Mouse (Mus musculus): ENCODE results near the gene Lrrc26.

The Lrrc26 gene

DNA sequence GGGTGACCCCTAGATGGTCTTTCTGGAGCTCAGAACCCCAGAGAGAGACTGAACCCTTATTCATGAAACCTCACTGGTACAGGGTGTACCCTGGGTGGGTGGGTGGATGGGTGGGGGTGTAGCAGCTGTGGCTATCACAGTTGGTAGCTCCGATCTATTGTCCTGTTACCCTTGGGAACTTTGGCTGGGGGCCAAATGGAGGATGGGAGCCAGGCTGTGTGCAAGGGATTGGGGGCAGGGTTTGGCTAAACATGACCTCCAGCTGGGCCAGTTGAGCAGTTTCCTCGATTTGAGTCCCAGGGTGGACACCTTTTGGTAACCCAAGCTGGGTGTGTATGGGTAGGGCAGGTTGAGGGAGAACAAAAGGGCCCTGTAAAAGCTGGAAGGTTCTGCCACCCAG, 23.0 kb upstream of the Lrrc26 start:
- DNase-seq = peak; percentile 47 to 65

DNA sequence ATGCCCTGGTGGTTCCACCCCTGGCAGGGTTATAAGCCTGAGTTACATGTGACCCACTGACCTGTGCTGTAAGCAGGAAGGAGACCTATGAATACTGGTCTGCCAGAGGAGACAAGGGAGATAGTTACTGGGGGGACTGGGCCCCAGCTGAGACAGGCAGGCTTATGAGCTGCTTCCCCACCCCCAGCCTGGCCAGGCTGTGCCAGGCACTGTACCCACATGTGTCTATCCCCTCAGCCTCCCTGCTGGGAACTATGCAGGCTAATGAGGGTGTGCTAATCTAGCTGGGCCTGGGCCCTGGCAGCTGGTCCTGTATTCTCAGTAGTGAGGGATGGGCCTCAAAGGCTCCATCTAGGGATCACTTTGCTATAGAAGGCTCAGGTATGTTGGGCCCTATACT, 22.5 kb upstream of the Lrrc26 start:
- DNase-seq = no peak

DNA sequence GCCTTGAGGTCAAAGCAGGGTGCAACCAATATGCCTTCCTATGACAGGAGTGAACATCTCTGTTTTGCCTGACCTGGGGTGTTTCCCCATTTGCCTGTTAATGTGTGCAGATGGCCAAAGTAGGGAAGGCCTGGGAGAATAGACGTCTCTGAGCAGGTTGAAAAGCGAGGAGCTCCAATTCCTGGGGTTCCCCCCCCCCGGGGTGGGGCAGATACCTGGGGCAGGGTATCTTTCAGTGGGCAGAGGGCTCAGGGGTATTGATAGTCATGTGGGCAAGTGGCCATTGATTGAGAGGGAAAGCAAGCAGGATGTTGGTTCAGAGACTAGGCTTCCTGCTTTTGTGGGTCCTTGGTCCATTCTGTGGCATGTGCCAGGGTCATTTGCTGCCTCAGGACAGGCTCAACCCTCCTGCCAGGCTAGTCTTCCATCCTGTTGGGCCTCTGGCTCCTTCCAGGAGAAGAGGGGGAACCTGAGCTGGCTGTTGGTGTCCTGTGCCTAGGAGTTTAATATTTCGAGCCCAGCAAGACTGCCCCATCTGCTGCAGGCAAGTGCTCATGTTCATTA, 21.9 kb upstream of the Lrrc26 start:
- no peak for DNase-seq

DNA sequence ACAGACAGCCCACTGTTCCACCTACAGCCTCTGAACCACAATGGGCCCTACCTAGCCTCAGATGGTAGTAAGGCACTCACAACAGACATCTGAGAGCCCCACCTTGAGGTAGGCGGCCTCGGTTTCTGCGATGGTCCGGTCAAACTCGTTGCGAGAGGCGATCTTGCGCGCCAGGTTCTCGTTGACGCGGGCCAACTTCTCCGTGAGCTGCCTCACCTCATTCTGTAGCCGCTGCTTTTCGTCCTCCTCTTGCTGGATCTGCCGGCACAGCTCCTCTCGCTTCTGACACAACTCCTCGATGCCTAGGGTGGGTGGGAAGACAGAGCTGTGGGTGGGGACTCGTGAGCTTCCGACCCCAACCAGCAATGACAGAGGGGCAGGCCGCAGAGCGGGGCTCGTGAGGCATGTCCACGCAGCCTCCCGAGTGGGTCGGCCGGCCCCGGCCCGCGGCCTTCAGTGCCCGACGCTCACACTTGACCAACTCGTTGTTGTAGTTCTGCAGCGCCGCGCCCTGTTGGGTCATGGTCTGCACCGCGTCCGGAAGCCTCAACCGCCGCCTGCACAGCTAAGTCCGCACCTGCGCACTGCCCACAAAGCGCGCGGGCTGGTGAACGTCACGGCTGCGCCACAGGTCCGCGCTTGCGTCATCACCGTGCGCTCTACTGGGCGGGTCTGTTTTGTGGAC, 17.7 kb upstream of the Lrrc26 start, which contains the start of the genes Ssna1 and Anapc2:
TSS of gene Ssna1 (minus strand) at position 612 of the 685 bp plus-strand sequence.
TSS of gene Anapc2 (plus strand) at position 652 of the 685 bp plus-strand sequence.
- peak; percentile 99 for DNase-seq

DNA sequence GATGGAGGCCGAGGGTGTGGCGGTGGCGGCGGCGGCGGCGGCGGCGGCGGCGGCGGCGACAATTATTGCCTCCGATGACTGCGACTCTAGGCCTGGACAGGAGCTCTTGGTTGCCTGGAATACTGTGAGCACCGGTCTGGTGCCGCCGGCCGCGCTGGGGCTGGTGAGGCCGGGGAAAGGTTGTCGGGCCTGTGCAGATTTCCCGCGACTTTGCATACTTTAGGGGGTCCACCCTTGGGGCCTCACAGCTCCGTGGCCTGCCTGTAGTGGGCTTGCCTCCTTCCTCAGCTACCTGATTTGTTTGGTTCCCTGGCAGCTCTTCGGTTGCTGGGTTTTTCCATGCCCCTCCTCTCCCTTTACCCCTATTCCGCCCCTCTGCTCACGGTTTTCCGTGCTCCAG, 17.2 kb upstream of the Lrrc26 start:
- DNase-seq = no peak

DNA sequence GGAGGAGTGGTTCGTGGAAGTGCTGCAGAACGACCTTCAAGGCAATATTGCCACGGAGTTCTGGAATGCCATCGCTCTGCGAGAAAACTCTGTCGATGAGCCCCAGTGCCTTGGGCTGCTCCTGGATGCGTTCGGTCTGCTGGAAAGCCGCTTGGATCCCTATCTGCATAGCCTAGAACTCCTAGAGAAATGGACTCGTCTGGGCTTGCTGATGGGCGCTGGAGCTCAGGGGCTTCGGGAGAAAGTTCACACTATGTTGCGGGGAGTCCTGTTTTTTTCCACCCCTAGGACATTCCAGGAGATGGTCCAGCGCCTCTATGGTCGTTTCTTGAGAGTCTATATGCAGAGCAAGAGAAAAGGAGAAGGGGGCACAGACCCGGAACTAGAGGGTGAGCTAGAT, 16.7 kb upstream of the Lrrc26 start:
- DNase-seq = no peak

DNA sequence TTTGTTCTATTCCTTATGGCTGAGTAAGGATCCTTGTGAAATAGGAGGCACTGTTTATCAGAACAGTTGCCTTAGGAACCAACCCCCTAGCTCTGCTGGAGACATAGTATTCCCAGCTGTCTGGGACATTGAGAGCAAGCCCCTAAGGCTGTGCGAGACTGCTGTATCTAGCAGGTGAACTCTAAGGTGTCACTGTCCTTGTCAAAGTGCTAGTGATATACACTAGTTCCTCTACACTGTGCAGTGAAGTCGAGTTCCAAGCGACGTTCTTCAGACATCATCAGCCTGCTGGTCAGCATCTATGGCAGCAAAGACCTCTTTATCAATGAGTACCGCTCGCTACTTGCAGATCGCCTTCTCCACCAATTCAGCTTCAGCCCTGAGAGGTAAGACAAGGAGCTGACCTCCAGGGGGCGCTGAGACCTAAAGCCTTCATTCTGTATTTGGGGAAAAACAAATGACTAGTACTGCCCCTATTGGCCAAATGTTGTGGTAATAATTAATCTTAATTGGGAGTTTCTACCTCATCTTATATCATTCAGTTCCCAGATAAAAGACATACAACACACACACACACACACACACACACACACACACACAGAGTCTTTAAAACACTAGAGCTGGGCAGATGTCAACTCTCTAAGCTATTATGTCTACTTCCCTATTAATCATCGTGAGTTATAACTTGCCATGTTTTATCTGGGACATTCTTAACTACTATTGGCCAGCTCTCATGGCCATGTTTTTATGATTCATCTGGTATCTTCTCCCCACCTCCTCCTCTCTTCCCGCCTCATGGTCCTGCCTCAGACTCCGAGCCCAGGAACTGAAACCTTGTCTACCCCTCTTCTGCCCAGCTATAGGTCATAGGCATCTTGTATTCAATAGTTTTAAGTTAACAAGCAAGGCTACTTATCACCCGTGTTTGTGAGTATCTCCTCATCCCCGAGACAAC, 10.5 kb upstream of the Lrrc26 start:
- DNase-seq = peak; percentile 92

DNA sequence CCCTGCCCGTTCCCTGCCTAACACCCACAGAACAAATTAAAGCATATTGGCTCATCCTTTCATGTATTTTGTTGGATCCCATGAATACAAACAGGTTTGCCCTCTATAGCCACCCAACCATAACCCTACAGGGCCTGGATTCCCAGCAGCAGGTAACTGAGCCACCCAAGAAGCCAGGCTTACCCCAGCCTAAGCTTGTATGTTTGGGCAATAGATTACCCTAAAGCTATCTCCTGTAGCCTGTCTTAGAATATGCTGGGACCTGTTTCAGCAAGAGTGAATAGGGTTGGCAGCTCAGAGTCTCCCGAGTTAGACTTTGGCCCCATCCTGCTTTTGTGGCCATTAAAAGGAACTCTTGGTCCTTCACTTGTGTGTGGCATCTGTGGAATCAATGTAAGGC, 4.2 kb upstream of the Lrrc26 start:
- DNase-seq = no peak

DNA sequence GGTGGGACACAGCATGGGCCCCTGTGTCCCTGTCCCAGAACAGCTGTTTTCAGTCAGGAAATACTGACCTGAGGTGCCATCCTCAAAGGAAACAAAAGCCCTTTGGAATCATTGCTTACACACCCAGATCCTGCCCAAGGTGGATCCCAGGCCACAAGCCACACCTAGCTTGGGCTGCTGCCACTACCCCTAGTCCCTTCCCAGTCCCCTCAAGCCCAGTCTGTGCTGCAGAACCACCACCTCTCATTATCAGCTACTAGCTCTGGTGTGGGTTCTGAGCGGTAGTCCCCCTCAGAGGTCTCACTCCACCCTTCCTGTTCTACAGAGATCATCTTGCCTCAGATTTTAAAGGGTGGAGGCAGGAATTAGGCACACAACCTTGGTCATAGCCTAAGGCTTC, 3.4 kb upstream of the Lrrc26 start:
- no peak for DNase-seq

DNA sequence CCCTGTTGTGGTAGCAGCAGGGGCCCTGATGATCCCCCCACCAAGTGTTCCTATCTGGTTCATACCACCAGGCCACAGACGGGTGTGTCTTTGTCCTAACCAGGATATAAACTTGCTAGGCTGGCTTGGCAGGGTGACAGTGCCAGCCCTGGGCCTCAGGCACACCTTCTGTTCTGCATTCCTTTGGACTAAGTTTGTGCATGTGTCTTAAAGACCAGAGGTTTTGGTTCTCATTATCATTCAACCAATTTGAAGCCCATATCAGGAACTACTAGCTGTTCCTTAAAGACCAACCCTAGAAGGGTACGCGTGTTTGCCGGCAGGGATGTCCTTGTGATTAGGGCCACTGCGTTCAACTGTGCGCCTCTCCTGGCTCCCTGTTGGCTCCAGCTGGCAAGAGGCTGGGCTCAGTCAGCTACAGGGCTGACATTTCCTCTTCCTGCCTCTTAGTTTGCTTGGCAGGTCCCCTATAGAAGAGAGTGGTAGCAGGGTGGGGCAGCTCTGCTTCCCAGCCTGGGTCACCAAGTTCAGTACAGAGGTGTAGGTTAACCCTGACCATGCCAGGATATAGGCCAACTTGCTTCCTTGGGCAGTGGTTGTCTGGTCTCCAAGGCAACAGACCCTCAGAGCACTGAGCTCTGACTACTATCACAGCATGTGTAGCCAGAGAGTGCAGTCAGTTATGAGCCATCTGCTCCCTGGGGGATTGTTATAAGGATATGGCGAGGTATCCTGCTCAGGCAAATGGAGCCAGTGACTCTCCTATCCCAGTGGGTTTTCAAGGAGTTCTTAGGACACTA, 2.7 kb upstream of the Lrrc26 start:
- DNase-seq = peak in 1 of 2 experiments; percentile 43

DNA sequence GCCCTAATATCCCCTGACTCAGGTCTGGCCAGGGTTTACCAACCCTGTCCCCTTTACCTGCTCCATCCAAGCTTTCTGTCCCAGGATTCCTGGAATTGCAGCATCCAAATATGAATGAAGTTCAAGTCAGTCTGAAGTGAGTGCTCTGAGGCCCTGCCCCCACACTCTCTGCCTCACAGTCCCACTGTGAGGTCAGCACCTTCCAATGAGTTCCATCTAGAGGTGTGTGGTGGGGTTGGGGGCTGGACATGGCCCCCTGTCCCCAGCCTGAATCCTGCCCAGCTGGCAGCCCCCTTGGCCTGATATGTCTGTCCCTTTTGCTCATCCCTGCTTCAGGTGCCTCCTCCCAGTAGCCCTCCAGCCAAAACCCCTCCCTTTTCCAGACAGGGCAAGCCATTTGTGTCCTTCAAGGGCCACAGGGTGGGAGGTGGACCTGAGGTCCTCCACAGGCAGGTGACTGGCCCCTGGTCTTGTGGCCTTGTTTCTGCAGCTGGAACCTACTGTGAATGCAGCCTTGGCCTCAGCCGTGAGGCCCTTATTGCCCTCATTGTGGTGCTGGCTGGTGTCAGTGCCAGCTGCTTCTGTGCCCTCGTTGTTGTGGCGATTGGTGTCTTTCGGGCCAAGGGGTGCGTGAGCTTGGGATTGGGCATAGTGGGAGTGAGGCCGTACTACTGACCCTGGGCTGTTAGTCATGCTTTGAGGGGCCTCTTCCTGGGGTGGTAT, 1.6 kb upstream of the Lrrc26 start, which contains the start of gene Tmem210:
TSS of gene Tmem210 (plus strand) at position 219 of the 723 bp plus-strand sequence.
- no peak for DNase-seq

DNA sequence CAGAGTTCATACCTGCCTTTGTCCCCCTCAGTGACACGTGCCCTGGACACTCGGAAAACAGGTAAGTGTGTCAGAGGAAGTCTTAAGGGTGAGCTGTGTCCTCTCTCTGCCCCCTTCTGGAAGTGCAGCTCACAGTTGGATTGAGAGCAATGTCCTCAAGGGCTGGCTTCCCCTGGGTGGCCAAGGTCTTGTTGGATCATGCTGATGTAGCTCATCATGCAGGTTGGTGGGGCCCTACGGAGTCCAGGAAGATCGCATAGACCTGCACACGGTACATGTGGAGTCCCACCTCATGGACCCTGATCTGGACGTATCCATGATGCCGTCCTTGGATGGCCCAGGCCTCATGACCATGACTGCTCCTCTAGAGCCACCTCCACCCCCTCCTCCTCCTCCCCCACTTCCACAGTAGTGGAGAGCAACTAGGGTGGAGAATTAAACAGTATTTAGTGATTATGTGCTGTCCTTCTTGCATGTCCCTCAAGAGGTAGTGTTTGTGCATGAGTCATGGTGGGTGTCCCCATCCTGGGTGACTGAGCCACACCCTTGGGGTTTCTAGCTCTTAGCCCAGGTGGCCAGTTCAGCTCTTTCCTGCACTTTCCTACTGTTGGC, 875 bp upstream of the Lrrc26 start:
- no peak for DNase-seq

DNA sequence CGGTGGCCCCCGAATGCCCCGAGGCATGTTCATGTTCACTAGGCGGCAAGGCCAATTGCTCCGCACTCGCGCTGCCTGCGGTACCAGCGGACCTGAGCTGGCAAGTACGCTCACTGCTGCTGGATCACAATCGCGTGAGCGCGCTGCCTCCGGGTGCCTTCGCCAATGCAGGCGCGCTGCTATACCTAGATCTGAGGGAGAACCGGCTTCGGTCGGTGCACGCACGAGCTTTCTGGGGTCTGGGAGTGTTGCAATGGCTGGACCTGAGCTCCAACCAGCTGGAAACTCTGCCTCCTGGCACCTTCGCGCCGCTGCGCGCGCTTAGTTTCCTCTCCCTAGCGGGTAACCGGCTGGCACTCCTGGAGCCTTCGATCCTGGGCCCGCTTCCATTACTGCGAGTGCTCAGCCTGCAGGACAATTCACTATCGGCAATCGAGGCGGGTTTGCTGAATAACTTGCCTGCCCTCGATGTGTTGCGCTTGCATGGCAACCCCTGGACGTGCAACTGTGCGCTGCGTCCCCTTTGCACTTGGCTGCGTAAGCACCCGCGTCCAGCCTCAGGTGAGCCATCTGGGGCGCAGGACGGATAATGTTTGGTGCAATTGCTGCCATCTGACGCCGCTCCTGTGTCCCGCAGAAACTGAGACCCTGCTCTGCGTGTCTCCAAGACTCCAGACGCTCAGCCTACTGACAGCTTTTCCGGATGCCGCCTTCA, 543 bp downstream of the Lrrc26 start:
- peak; percentile 34 to 60 for DNase-seq

DNA sequence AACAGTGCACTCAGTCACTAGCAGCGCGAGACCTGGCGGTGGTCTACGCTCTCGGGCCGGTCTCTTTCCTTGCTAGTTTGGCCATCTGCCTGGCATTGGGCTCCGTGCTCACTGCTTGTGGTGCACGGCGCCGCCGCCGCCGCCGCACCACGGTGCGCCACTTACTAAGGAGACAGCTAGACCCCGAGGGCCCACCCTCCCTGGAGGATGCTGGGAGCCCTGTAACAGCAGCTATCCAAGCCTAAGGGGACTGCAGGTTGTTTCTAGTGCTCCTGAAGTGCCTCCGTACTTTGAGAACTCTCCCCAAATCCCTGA, 1.1 kb downstream of the Lrrc26 start:
- peak in 1 of 2 experiments; percentile 35 for DNase-seq

DNA sequence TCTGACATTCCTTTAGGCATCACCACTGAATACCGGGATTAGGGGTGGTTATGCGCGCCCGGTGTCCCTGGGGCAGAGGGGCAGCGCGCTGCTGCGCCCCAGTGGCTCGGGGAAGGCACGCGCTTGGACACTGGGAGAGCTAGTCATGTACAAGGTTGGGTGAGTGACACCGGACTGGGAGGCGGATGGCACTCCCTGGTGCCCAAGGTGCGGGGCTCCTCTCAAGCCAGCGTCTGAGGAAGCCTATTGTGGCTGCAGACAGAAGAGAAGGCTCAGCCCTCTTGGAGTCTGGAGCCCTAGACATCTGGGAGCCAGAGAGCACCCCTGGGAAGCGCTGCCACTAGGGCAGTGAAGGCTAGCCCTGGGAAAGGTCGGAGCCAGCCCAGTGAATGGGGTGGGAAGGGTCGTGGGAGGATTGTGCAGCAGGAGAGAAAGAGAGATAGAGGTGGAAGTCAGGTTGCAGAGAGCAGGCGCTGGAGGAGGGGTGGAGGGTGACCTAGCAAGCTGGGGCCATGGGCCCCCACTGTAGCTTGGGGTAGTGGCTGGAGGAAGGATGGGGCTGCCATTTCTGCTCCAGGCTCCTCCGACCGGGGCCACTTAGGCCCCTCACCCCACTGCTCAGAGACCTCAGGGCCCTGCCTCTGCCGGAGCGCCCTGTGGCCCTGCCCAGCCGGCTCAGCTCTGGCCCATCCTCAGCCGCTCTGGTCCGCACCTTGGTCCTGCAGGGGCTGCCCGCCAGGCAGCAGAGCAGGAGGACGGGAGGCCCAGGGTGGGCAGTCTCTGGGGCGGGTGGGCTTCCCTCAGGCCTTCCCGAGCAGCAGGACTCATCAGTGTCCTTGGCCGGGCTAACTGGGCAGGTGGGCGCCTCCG, 1.7 kb downstream of the Lrrc26 start:
- DNase-seq = peak in 1 of 2 experiments; percentile 29

DNA sequence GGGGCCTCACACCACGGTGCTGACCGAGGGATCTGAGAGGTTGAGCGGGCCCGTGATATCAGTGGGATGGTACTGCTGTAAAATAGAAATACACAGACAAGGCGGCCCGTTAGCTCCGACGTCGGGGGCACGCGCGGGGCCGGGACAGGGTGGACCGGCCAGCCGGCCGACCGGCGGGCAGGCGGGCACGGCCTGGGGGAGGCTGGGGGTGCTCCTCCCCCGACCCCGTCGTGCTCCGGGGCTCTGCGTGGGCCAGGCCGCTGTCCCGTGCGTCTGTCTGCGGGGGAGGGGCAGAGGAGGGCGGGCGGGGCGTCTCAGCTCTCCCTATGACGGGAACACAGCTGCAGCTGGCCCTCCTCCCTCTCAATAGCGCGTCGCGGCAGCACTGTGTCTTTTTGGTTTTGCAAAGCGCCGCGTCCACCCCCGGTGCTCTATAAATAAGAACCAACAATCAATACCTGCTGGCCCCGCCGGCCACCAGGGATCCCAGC, 2.4 kb downstream of the Lrrc26 start:
- peak; percentile 44 to 55 for DNase-seq

DNA sequence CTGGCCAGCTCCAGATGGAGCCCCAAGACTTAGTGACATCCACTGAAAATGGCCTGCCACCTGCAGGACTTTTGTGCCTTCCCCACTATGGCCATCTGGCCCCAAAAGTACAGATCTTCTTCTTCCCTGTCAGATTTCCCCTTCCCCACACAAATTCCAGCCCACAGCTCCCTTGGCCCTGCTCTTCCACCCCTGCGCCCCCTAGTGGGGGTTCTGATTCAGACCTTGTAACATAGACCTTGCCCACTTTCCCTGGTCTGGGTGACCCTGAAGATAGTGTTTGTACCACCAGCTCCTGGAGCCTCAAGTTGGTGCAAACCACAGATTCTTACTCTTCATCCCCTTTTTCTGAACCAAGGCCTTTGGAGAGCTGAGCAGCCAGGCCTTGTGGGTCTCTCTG, 3.1 kb downstream of the Lrrc26 start:
- DNase-seq = peak; percentile 88 to 89

DNA sequence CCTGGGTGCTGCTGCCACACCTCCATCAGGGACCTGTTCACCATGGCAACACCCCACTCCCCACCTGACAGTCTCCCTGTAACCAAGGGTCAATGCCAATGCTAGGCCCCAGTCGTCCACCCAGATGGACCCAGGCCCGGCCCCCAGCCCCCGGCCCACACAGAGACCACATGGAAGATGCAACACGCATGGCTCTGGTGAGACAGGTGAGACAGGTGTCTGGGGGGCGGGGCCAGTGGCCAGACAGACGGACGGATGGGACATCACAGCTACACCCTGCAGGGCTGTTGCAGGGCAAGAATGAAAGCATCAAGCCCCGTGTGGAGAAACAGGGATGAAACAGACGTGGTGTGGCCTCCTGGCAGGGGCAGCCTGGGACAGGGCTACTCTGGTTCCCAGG, 4.0 kb downstream of the Lrrc26 start:
- no peak for DNase-seq

DNA sequence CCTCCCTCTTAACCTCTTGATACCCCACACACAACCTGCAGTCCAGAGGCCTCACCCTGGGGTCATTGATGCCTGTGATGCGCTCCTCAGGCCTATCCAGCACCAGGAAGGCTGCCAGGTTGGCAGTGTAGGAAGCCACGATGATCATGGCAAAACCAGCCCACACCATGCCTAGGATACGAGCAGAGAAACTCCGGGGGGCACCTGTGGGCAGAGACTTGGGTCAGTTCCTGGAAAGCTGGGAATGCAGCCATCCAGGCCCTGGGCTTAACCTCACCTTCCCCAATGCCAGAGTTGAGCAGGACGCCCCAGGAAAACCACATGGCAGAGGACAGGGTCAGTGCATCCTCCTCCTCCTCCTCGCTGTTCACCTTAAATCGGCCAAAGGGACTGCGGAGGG, 7.4 kb downstream of the Lrrc26 start:
- no peak for DNase-seq

DNA sequence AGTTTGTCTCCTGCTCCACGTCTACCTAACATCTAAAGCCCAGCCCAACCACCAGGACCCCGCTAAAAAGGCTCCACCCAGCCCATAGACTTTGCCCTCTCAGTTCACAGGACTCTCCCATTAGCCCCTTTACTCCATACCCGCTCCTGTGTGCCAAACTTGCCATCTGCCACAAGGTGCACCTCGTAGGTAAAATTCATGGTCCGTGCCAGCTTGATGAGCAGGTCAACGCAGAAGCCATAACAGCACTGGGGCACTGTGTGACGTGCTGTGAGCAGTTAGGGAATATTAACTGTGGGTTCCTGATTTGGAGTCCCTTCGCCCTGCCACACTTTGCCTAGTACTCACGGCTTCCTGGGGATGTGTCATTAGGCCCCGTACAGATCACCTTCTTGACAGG, 8.3 kb downstream of the Lrrc26 start:
- no peak for DNase-seq
